Mouse (Mus musculus) R1 (cell line): ENCODE measurements around the gene B3galnt2.
"Not testable (repeated sequence)": the region's sequence is repeated elsewhere in the genome, so short reads cannot be mapped to it uniquely, and the experiment has no call there.

Source experiments
- DNase-seq: peaks from one replicate; pipeline ENCODE4 v3.0.0-alpha.2; 2018; ENCODE audit warnings: low read depth, low spot score

Gene B3galnt2

DNA sequence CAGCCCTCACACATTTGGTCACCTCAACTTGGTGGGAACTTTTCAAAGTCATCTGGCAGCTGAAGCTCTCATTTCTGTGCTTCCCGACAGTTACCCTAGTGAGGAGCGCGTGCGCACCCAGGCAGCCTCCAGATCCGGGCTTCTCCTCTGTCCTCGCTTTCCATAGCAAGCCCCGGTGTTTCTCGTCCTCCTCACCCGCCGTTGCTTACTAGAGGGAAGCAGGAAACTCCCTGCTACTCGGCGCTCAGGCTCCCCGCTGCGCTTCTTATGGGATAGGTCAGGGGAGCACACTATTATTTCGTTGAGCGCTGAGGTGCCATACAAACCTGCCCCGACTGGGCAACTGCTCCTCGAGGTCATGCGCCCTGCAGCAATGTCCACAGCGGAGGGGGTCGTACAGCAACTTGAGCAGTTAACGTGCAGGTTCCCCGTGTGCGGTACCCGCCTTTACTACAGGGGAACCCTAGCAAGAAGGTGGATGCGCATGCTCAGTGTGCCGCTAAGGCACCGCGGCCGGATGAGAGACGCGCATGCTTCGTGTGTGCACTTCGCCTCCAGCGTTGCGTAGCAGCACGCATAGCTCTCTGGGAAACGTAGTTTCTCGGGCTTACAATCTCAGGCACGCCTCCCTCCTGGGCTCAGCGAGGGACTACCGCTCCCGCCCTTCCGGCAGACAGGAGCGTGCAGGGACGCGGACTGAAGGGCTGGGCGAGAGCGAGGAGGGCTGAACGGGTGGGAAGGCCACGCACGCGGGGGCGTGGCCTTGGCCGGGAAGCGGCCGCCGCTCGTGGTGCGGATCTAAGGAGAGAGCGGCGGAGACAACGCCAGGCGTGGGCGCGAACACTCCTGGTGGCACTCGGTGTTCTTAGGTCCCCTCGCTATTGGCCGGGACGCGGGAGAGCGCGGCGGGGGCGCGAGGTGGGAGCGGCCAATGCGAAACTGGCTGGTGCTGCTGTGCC lies at the start of gene B3galnt2:
TSS of gene B3galnt2 (plus strand) at position 596 of the 959 bp plus-strand sequence.
- DNase-seq = peak; percentile 100

DNA sequence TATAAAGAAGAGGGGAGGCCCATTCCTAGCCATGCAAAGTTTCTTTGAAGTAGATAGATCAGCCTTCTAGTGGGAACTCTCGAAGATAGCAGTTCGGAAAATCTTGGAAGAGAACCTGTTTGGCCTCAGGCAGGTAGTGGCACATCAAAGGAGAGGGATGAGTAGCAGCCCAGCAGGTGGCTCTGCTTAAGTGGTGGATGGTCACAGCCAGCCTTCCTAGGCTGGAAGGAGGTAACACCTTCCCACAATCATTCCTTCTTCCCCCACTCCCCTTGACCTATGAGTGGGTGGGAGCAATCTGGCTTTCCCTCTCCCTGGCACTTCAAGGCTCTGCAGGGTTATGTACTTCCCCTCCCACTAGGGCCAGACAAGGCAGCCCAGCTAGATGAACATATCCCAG lies 42.9 kb upstream of the B3galnt2 start:
- DNase-seq = peak; percentile 30

DNA sequence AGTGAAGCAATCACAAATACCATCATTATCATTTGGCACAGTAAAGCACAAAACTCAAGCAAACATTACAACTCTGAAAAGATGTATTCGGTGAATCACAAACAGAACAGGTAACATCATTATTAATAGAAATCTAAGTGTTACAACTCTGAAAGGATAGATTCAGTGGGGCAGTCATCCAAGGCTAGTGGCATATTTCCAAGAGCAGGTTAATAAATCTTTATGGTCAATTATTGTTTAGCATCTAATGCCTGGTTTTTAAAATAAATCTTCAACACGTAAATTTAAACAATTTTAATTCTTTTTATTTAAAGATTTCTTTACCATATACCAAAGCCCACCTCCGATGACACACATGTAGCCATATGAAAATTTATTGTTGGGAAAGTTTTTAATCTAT lies 34.9 kb upstream of the B3galnt2 start:
- DNase-seq = no peak

DNA sequence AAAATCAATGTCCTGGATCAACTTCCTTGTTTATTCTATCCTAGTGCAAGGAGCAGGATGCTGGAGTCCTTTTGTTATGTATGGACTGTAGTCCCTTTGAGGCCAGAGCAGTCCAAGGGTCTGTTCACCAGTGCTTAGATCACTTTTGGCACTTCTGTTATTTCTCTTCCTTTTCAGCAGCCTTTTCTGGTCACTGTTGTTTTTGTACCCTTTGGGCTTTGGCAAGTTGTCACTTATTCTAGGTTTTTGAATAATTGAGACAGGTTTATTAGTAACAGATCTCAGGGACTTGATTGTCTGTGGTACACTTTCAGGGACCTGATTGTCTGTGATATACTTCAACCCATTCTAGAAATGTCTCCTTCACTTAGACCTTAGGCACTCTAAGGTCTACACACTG lies 31.7 kb upstream of the B3galnt2 start:
- DNase-seq = no peak

DNA sequence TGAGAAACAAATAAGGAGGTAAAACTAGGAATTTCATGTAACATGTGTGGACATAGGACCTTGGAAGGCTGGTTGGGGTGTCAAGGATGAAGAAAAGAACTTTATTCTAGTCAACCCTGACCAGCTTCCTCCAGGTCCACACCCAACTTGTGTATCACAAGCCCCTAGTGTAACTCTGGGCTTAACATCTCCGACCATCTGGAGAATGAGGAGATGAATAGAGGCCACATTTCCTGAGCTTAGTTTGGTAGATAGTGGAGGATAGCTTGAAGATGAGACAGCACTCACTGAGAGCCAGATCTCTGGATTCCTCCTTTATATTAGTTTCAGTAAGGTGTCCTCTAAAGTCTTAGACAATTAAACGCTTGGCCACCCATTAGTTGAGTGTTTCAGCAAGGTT lies 24.3 kb upstream of the B3galnt2 start:
- DNase-seq = no peak

DNA sequence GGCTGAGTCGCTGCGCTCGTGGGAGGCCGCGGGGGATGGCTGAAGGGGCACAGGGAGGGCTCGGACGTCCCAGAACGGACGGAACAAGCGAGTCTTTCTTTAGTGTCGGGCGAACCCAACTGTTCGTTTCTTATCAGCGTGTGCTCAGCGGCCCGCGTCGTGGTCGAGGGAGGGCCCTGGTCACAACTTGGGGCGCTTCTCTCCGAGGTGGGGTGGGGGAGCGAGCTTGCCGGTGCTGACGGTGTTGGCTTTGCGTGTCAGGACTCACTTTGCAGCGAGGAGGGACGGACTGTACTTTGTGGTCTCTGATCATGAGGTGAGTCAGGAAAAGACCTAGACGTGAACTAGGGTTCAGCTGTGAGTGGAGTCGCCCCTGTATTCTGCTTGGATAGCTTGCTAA lies 662 bp downstream of the B3galnt2 start:
- DNase-seq = no peak

DNA sequence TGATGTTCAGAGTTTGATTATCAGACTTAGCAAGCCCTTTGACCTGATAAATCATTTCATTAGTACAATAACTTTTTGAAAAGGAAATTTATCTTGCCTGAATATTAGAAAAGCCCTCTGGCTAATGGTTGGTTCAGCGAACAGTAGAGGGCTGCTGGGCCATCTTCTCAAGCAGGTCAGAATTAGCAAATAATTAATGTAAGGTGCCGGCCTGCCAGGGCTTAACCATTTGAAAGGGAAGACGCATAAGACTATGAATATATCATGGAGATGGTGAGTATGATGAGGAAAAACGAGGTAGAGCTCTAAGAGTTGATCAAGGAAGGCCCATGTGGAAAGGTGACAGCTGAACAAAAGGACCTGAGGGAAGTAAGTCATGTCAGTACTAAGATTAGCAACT lies 2.4 kb downstream of the B3galnt2 start:
- DNase-seq = no peak

DNA sequence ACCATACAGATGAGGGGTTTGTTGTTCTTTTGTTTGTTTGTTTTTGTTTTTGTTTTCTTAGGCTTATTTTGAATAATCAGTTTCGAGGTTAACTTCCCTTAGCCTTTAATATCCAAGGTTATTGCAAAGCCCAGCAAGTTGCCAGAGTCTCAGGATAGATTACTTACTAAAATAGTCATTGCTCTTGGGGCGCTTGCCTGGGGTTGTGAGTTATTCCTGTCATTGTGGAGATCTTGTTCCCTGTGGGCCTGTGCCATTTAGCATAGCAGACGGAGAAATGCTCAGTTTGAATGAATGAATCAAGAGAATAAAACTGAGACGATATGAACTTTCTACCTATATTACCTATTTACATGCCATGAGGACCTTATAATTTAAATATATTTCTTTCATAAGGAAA lies 5.9 kb downstream of the B3galnt2 start:
- no peak for DNase-seq

DNA sequence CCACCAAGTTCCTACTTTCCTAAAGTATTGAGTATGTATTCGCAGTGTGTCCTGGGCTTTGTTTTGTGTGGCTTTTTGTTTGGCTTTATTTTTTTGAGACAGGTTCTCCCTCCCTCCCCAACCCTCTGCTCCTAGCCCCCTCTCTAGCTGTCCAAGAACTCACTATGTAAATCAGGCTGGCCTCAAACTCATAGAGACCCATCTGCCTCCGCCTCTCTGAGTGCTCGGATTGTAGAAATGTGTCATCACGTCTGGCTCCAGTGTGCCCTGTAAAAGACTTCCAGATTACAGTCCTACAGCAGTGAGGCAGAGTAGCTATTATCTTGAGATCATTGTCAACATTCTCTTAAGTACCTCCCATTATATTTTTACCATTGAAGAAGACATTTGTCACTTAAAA lies 6.8 kb downstream of the B3galnt2 start:
- no peak for DNase-seq

DNA sequence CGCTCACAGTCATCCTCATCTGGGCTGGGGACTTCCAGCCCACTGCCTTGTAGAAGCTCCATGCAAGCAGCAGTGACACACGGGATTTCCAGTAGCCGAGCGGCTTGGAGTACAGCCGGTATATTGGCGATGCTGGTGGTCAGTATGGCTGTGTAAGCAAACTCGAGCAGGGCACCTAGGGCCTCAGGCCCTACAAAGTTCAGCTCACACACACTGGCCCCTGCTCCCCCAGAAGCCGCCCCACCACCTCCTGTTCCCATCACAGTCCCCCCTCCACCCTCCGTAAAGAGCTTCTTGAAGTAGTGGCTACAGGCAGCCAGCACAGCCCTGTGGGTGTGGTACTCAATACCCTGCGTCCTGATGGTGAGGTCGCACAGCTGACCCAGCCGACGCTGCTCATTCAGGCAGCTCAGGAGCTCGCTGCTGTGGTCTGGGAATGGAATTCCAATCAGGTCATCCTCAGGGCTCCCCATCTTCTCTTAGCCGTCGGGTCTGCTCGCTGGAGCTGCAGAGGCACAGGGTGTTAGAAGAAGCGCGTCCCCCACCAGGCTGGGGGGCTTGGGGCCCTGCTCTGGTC lies 11.2 kb downstream of the B3galnt2 start:
- peak; percentile 52 for DNase-seq

DNA sequence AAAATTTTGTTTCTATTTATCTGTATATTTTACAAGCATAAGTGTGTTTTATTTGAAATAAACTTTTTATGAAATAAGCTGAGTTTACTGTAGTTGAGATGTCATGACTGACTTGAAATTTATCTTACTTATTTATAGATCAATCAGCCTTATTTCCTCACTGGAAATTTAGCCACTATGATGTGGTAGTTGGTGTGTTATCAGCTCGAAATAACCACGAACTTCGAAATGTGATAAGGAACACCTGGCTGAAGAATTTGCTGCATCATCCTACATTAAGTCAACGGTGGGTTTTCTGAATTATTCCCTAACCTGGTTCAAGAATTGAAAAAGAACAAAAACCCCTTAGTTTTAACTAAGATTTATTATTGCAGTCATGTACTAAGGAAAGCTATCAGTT lies 11.9 kb downstream of the B3galnt2 start:
- DNase-seq = no peak

DNA sequence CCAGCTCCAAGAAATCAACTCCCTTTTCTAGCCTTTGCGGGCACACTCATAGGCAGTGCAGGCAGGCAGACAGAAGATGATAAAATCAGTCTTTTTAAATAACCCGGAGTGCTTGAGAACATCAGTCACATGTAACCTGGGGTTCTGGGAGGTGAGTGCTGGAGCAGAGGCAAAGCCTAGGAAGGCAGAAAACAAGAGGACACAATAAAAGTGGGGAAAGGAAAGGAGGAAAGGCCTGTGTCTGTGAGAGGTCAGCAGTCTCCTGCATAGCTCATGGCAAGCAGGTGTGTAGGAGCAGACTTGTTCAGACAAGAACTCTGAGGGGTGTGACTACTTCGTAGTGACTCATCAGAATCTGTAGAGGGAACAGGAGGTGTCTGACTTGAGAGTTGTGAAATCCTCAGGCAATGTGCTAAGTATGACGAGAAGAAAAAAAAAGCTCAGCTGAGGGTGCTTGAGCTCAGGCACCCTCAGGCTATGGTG lies 14.4 kb downstream of the B3galnt2 start:
- DNase-seq = peak; percentile 85

DNA sequence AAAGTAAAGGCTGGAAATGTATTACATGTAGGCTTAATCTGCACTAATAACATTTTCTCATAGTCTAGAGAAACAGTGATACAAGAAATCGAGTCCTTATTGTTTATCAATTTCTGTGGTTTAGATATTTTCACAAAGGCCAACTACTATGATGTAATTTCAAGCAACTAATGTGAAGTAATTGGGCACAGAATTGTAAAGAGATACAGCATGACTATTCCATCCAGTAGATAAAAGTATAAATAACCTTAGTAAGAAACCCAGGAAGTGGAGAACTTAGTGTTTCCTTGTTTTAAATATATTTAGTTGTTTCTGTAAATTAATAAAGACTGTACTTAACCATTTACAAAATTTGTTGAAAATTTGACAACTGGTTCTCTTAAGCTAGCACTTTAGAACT lies 15.5 kb downstream of the B3galnt2 start:
- no peak for DNase-seq

DNA sequence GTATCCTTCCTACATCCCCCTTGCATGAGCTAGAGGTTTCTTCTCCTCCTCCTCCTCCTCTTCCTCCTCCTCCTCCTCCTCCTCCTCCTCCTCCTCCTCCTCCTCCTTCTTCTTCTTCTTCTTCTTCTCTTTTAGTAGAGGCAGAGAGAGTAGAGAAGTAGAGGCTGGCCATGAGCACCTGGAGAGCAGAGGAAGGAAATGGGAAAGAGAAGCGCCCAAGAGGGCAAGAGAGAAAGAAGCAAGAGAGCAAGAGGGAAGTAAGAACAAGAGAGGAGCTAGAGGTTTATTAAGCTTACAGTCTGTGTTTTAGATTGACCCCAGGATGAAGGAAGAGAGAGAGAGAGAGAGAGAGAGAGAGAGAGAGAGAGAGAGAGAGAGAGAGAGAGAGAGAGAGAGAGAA lies 27.6 kb downstream of the B3galnt2 start:
- not testable (repeated sequence) for DNase-seq

DNA sequence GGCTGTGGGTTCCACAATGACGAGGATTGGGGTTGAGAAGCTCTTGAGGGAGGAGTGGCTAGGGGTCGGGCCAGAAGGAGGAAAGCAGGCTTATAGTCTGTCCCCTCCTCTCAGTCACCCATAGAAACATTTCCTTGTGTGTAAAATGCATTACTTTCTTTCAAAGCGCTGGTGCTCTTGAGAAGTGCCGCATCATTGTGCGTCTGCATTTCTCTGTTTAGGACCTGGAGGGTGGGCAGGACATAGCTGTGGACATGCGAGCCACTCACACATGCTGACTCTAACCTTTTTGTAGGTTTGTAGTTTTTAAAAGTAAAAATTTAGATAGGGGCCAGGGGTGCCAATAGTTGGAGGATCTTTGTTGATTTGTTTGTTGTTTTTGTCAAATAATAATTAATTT lies 29.3 kb downstream of the B3galnt2 start:
- DNase-seq = peak; percentile 21

DNA sequence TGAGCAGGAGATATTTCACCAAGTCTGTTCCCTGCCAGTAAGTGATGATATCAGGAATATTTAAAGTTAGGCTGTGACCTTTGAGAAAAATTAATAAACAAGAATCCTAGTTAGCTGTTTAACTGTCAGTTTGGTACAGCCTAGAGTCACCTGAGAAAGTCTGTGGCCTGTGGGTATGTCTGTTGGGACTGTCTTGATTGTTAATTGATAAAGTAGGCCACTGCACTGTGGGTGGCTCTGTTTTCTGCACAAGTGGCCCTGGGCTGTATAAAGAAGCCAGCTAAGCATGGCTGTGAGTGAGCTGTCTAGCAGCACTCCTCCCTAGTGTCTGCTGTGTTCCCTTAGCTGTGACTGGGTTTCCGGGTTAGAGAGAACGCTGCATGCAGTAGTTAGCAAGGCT lies 34.9 kb downstream of the B3galnt2 start:
- no peak for DNase-seq

DNA sequence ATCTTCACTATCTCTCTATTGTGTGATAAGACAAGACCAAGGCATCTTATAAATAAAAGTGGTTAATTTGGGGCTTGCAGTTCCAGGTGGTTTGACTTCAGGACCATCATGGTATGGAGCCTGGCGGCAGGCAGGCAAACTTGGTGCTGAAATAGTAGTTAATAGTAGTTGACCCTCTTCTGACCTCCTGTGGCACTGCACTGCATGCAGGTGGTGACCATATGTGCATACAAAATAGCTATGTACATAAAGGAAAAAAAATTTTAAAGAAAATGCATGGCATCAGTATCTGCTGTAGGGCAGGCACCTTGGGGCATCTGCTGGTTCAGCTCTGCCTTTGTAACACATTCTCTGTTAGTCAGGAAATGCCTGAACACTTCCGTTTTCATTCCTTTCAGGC lies 36.1 kb downstream of the B3galnt2 start:
- peak; percentile 21 for DNase-seq

DNA sequence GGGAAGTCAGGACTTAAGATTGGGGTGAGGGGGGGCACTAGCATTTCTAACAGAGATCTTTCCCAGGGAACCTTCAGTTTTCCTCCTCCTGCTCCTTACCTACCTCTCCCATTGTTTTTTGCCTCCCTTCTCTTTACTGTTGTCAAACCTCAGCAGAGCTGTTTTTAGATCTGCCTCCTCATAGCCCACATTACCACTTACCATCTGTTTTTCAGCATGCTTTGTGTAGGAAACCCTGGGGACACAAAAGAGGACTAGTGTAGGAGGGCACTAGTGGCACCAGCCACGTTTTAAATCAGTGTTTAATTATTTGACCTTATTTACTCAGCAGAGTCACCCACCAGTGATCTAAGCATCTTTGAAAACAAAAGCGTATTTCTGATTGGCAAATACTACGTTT lies 38.8 kb downstream of the B3galnt2 start:
- DNase-seq = no peak

DNA sequence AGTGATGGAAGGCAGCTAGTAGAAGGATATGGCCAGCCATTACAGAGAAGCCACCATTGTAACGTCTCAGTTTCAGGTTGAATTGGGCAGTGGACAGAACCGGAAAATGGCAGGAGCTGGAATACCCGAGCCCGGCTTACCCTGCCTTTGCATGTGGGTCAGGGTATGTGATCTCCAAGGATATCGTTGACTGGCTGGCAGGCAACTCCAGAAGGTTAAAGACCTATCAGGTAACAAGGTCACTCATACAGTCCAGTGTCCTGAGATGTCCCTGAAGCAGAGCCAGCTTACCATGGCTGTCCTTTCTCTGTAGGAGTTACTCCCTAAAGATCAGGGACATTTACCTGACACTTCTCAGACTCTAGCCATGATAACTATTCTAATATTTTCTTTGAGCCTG lies 40.8 kb downstream of the B3galnt2 start:
- DNase-seq = no peak

DNA sequence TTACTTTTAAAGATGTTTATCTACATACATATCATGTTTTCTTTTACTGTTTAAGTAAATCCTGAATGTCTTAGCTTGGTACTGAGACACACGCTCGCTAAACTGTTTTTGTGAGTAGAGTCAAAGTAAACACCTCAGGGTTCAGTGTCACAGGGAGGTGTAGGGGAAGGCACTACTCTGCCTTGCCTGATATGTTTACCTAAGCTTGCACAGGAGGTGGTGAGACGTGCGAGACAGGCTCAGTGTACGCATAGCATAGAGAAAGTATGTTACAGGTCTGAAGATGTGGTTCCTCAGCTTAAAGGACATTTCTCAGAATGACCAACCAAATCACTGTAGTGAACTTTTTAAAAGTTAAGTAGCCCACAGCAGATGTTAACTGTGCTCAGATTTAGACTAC lies 43.2 kb downstream of the B3galnt2 start:
- DNase-seq = no peak

DNA sequence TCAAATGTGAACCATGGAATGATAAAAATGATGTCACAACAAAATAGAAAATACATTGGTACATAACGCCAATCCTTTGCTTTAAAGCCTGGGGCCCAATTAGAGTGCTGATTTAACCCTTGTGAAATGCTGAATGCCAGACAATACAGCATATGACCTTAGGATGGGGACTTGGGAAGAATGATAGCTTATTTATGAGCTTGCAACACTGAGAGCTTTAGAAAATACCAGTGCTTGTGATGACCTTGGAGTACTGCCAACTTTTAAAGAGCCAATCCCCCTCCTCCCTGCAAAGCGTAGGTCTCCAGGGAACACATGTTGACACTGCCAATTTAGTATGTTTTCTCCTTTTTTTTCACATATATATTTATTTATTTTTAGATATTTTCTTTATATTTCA lies 48.4 kb downstream of the B3galnt2 start:
- no peak for DNase-seq

DNA sequence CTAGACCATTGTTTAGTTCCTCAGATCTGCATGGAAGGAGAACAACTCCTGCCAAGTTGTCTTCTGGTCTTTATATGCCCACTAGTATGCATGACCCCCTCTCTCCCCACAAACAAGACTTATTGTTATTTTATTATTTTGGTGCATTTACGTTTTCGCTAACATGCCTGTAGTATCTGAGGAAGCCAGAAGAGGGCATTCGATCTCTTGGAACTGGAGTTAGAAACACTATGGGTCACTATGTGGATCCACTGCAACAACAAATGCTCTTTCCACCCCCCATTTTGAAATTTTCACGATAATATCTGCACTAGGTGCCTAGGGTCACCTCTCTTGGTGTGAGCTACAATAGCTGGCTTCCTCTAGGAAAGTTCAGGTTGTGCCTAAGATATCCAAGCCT lies 49.8 kb downstream of the B3galnt2 start:
- DNase-seq = no peak

DNA sequence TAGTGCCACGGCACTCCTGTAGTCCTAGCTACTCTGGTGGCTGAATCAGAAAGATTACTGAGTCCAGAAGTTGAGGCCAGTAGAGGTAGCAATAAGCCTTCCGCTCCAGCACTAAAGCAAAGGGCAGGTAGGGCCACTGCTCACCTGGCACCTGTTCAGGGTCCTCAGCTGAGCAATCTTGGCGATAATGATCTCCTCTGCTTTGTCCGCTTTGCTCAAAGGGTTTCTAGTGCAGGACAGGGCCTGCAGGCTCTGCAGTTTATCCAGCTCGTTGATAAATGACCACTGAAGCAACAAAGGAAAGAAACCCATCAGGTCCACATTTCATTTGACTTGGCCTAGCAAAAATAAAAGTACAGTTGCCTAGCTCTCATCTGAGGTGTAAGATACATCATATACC lies 50.7 kb downstream of the B3galnt2 start:
- no peak for DNase-seq
